Mouse (Mus musculus): ENCODE data around the gene Gapvd1. TPM values are rescaled to one million over a fixed set of nuclear protein-coding genes. Genes with fewer than 3 reads are reported as not detected.

Gene Gapvd1
- polyA plus RNA-seq, 1 experiment, result 5.6 TPM

- Histone ChIP-seq H3K4me1 (peaks cover 42% of the 10 kb centered on the region), H3K36me3 (replicated peaks; ENCODE audit: low read length) (peaks cover 3% of the 10 kb centered on the region), H3K27me3 (replicated peaks) (no peaks in the 10 kb centered on the region), H3K9me3 (no peaks in the 10 kb centered on the region), H3K4me3 (replicated peaks) (peak overlapping the region; percentile 100)
- TF ChIP-seq FLI1 (IDR thresholded peaks at IDR 0.05; ENCODE audit: low read length) (no peak), GATA1 (IDR thresholded peaks at IDR 0.05; ENCODE audit: borderline replicate concordance, low read length) (no peak)
These were observed 1.1 kb downstream of the Gapvd1 start for GRCm38 (mm10) chr2:34753811-34754550.

GRCm38 (mm10) chr2:34750245-34750644 is 4.8 kb downstream of the Gapvd1 start:
- Histone ChIP-seq H3K4me3 (replicated peaks) (no peak overlapping the region), H3K4me1 (peaks cover 56% of the 10 kb centered on the region), H3K27me3 (replicated peaks) (no peaks in the 10 kb centered on the region), H3K9me3 (no peaks in the 10 kb centered on the region), H3K36me3 (replicated peaks; ENCODE audit: low read length) (peaks cover 25% of the 10 kb centered on the region)
- TF ChIP-seq GATA1 (IDR thresholded peaks at IDR 0.05; ENCODE audit: borderline replicate concordance, low read length), result no peak
- no peak for TF ChIP-seq FLI1 (IDR thresholded peaks at IDR 0.05; ENCODE audit: low read length)

DNA sequence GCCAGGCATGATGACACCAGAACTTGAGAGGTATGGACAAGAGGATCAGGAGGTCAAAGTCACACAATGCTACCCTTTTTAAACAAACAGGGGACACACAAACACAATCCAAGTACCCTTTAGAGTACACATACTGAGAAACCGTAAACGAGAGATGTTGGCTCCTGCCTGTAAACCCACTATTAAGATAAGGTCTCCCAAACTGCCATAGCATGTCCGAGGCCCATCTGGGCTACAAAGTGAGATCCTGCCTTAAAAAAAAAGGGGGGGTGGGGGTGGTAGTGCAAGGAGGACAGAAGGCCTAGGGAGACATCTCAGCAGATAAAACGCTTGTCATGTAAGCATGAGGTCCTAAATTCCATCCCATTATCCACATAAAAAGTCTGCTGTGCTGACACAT is 6.6 kb downstream of the Gapvd1 start:
- Histone ChIP-seq H3K36me3 (replicated peaks; ENCODE audit: low read length) (peaks cover 28% of the 10 kb centered on the region), H3K4me3 (replicated peaks) (no peak overlapping the region), H3K27me3 (replicated peaks) (no peaks in the 10 kb centered on the region), H3K4me1 (peaks cover 60% of the 10 kb centered on the region), H3K9me3 (no peaks in the 10 kb centered on the region)
- TF ChIP-seq GATA1 (IDR thresholded peaks at IDR 0.05; ENCODE audit: borderline replicate concordance, low read length) (no peak), FLI1 (IDR thresholded peaks at IDR 0.05; ENCODE audit: low read length) (no peak)

- Histone ChIP-seq H3K9me3 (no peaks in the 10 kb centered on the region), H3K27me3 (replicated peaks) (no peaks in the 10 kb centered on the region), H3K4me1 (peaks cover 63% of the 10 kb centered on the region), H3K4me3 (replicated peaks) (no peak overlapping the region), H3K36me3 (replicated peaks; ENCODE audit: low read length) (peaks cover 33% of the 10 kb centered on the region)
- TF ChIP-seq GATA1 (IDR thresholded peaks at IDR 0.05; ENCODE audit: borderline replicate concordance, low read length), result no peak
These were observed 9.4 kb downstream of the Gapvd1 start for GRCm38 (mm10) chr2:34745673-34746072.

- Histone ChIP-seq H3K4me3 (replicated peaks) (no peak overlapping the region), H3K36me3 (replicated peaks; ENCODE audit: low read length) (peaks cover 30% of the 10 kb centered on the region), H3K4me1 (peaks cover 65% of the 10 kb centered on the region), H3K27me3 (replicated peaks) (no peaks in the 10 kb centered on the region), H3K9me3 (no peaks in the 10 kb centered on the region)
- TF ChIP-seq FLI1 (IDR thresholded peaks at IDR 0.05; ENCODE audit: low read length) (no peak), GATA1 (IDR thresholded peaks at IDR 0.05; ENCODE audit: borderline replicate concordance, low read length) (no peak)
These were observed 10.6 kb downstream of the Gapvd1 start for GRCm38 (mm10) chr2:34744476-34744875.

GRCm38 (mm10) chr2:34742675-34743074 is 12.4 kb downstream of the Gapvd1 start:
- Histone ChIP-seq H3K36me3 (replicated peaks; ENCODE audit: low read length) (peaks cover 25% of the 10 kb centered on the region), H3K4me3 (replicated peaks) (peak overlapping the region; percentile 66), H3K9me3 (no peaks in the 10 kb centered on the region), H3K4me1 (peaks cover 73% of the 10 kb centered on the region), H3K27me3 (replicated peaks) (no peaks in the 10 kb centered on the region)
- TF ChIP-seq GATA1 (IDR thresholded peaks at IDR 0.05; ENCODE audit: borderline replicate concordance, low read length) (no peak), FLI1 (IDR thresholded peaks at IDR 0.05; ENCODE audit: low read length) (no peak)

DNA sequence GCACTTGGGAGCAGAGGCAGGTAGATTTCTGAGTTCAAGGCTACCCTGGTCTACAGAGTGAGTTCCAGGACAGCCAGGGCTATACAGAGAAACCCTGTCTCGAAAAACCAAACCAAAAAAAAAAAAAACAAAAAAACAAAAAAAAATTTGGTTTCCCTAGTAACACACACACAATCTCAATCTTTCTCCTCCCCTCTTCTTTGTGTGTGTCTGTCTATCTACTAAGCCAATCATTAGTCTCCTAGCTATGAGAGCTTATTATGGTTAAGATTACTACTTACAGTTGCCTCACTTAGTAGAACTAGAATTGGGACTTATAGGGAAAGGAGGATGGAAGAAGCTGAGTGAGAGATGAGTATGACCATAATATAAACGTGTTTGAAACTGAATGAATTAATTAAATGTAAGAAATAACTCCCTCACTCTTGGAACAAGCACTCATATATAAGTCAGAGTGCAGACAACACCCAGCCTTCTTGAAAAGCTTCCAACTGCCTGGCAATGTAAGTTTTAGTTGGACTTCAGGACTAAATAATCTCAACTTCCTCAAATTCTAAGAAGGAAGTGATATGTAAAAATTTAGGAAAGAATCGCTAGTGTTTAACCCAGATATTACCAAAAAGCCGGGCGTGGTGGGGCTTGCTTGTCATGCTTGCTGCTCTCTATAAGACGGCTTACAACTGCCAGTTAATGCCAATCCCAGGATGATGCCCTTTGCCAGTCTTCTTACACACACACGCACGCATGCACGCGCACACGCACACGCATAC is 13.5 kb downstream of the Gapvd1 start:
- peak overlapping the region; percentile 84 for H3K4me3 ChIP-seq (replicated peaks)
- no peaks in the 10 kb centered on the region for H3K27me3 ChIP-seq (replicated peaks)
- peaks cover 81% of the 10 kb centered on the region for H3K4me1 ChIP-seq
- H3K9me3 ChIP-seq, result no peaks in the 10 kb centered on the region
- H3K36me3 ChIP-seq (replicated peaks; ENCODE audit: low read length), result peaks cover 21% of the 10 kb centered on the region
- no peak for TF ChIP-seq GATA1 (IDR thresholded peaks at IDR 0.05; ENCODE audit: borderline replicate concordance, low read length)
- TF ChIP-seq FLI1 (IDR thresholded peaks at IDR 0.05; ENCODE audit: low read length), result no peak

- H3K27me3 ChIP-seq (replicated peaks), result no peaks in the 10 kb centered on the region
- H3K4me1 ChIP-seq, result peaks cover 90% of the 10 kb centered on the region
- peaks cover 11% of the 10 kb centered on the region for H3K36me3 ChIP-seq (replicated peaks; ENCODE audit: low read length)
- H3K4me3 ChIP-seq (replicated peaks), result no peak overlapping the region
- no peaks in the 10 kb centered on the region for H3K9me3 ChIP-seq
- TF ChIP-seq FLI1 (IDR thresholded peaks at IDR 0.05; ENCODE audit: low read length) (no peak), GATA1 (IDR thresholded peaks at IDR 0.05; ENCODE audit: borderline replicate concordance, low read length) (no peak)
These were observed 15.2 kb downstream of the Gapvd1 start for GRCm38 (mm10) chr2:34739684-34740391.

DNA sequence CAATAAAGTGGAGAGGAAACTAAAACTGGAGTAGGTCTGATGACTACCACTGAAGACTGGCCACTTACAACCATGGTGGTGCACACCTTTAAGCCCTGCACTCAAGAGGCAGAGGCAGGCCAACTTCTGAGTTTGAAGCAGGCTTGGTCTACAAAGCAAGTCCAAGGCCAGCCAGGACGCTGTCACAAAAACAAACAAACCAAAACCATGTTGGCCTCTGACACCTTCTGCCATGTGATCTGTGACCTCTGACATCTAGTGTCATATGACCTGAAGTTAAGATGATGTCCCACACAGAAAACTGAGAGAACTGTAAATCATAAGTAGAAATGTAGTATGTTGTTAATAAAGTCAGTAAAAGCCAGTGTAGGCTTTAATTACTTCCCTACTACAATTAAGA is 17.1 kb downstream of the Gapvd1 start:
- H3K36me3 ChIP-seq (replicated peaks; ENCODE audit: low read length), result peaks cover 14% of the 10 kb centered on the region
- H3K27me3 ChIP-seq (replicated peaks), result no peaks in the 10 kb centered on the region
- no peak overlapping the region for H3K4me3 ChIP-seq (replicated peaks)
- peaks cover 94% of the 10 kb centered on the region for H3K4me1 ChIP-seq
- TF ChIP-seq FLI1 (IDR thresholded peaks at IDR 0.05; ENCODE audit: low read length) (no peak), GATA1 (IDR thresholded peaks at IDR 0.05; ENCODE audit: borderline replicate concordance, low read length) (no peak)
- no peaks in the 10 kb centered on the region for H3K9me3 ChIP-seq
